Mouse (Mus musculus): ENCODE results near the gene Ptk7.

DNA sequence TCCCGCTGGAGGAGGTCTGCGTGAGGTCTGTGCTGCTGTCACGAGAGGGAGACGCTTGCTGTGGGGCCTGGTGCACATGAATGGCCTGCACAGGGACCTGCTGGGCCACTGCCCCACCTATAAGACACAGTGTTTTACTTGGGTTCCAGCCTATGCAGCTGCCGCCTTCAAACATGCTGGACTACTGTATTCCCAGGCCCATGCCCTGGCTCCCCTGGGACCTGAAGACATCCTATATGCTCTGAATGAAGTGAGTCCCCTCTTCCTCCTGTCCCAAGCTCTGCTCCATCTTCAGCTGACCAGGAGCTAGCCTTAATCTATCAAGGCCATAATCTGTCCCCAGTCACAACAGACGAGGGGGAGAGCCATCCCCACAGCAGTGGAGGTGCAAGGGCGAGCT is 78.4 kb downstream of the Ptk7 start:
- TF ChIP-seq CTCF (IDR thresholded peaks at IDR 0.05; ENCODE audit: control insufficient read depth, insufficient read depth, insufficient replicate concordance, low read depth, low read length): no peak
- TF ChIP-seq POLR2A (IDR thresholded peaks at IDR 0.05; ENCODE audit: control insufficient read depth, low read depth, low read length): no peak

All from testis, adult 2 months (tissue).